Mouse (Mus musculus): ENCODE results near the gene Cox17. TPM values are rescaled to one million over a fixed set of nuclear protein-coding genes. Genes with fewer than 3 reads are reported as not detected.

Cox17 gene
- total and polyA plus RNA-seq, 2 experiments from 2014 or later = 15.0 to 65.3 TPM

DNA sequence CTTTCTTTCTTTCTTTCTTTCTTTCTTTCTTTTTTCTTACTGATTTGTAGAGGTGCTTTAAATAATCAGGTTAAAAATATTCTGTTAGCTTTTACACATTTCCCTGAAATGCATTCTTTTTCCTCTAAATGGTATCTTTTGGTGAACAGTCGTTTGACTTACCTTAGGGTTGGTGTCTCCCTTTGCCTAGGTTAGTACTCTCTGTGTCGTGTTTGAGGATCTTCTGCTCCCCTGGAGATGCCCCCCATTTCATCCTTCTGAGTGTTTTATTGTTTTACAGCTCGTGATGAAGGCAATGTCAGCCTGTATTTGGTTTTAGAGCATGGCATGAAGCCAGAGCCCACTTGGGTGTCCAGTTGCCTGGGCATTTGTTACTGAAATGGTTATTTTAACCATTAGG, 32.7 kb downstream of the Cox17 start:
- Histone ChIP-seq H3K27ac (ENCODE audit: low read depth, low read length) (no peak overlapping the region), H3K36me3 (ENCODE audit: insufficient read depth, low read length) (no peaks in the 10 kb centered on the region), H3K27me3 (ENCODE audit: insufficient read depth, low read length) (no peaks in the 10 kb centered on the region), H3K4me3 (ENCODE audit: low read depth, low read length) (no peak overlapping the region), H3K4me2 (ENCODE audit: low read depth, low read length, poor library complexity, severe bottlenecking) (no peak overlapping the region), H3K9me3 (ENCODE audit: low read length) (no peaks in the 10 kb centered on the region), H3K4me1 (ENCODE audit: insufficient read depth, low read length) (no peaks in the 10 kb centered on the region), H3K9ac (replicated peaks; ENCODE audit: low read length, poor library complexity, severe bottlenecking) (no peak overlapping the region)
- WGBS = 48% methylated on average over 3 of the region's 3 CpGs
- TF ChIP-seq CTCF (IDR thresholded peaks at IDR 0.05) = no peak
- DNase-seq (ENCODE audit: low spot score) (no peak), ATAC-seq (ENCODE audit: low FRiP score) (no peak)

DNA sequence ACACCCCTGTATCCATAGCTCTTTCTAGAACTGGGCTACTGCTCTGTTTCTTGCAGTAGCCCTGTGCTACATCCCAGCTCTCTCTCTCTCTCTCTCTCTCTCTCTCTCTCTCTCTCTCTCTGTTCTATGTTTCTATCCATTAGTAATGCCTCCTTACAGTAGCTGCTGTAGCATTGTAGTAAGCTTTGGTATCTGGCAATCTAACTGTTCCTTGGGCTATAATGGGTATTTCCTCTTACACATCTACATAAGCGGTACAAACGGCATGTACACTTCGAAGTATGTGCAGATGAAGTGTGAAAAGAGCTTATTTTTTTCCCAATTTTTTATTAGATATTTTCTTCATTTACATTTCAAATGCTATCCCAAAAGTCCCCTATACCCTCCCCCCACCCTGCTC, 33.1 kb downstream of the Cox17 start:
- no peak overlapping the region for H3K4me3 ChIP-seq (ENCODE audit: low read depth, low read length)
- no peak overlapping the region for H3K9ac ChIP-seq (replicated peaks; ENCODE audit: low read length, poor library complexity, severe bottlenecking)
- no peaks in the 10 kb centered on the region for H3K9me3 ChIP-seq (ENCODE audit: low read length)
- H3K36me3 ChIP-seq (ENCODE audit: insufficient read depth, low read length) = no peaks in the 10 kb centered on the region
- WGBS = 87% methylated on average over 3 of the region's 3 CpGs
- H3K27me3 ChIP-seq (ENCODE audit: insufficient read depth, low read length) = no peaks in the 10 kb centered on the region
- TF ChIP-seq CTCF (IDR thresholded peaks at IDR 0.05) = no peak
- ATAC-seq (ENCODE audit: low FRiP score) = no peak
- no peak overlapping the region for H3K27ac ChIP-seq (ENCODE audit: low read depth, low read length)
- H3K4me1 ChIP-seq (ENCODE audit: insufficient read depth, low read length) = no peaks in the 10 kb centered on the region
- H3K4me2 ChIP-seq (ENCODE audit: low read depth, low read length, poor library complexity, severe bottlenecking) = no peak overlapping the region
- no peak for DNase-seq (ENCODE audit: low spot score)

DNA sequence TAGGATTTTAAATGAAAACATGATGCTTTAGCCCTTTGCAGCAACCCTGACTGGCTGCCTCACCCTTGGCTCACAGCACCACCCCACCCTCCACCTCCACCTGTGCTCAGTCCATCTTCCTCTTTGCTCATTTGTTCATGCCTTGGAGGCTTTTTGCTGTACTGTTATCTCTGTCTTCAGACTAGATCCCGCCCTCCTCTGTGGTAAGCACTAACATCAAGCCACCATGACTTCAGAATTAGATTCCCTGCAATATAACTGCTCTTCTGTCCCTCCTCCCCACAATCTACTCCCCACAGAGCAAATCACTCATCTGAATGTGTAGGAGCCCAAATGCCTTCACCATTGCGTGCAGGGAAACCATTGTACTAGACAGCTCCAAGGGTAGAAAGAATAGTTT, 36.9 kb downstream of the Cox17 start:
- no peaks in the 10 kb centered on the region for H3K27me3 ChIP-seq (ENCODE audit: insufficient read depth, low read length)
- no peaks in the 10 kb centered on the region for H3K4me1 ChIP-seq (ENCODE audit: insufficient read depth, low read length)
- H3K9ac ChIP-seq (replicated peaks; ENCODE audit: low read length, poor library complexity, severe bottlenecking) = no peak overlapping the region
- TF ChIP-seq CTCF (IDR thresholded peaks at IDR 0.05) = no peak
- H3K9me3 ChIP-seq (ENCODE audit: low read length) = no peaks in the 10 kb centered on the region
- H3K4me2 ChIP-seq (ENCODE audit: low read depth, low read length, poor library complexity, severe bottlenecking) = no peak overlapping the region
- ATAC-seq (ENCODE audit: low FRiP score) = no peak
- no peak overlapping the region for H3K4me3 ChIP-seq (ENCODE audit: low read depth, low read length)
- H3K36me3 ChIP-seq (ENCODE audit: insufficient read depth, low read length) = no peaks in the 10 kb centered on the region
- no peak for DNase-seq (ENCODE audit: low spot score)
- 86% methylated on average over 2 of the region's 2 CpGs for WGBS
- no peak overlapping the region for H3K27ac ChIP-seq (ENCODE audit: low read depth, low read length)

DNA sequence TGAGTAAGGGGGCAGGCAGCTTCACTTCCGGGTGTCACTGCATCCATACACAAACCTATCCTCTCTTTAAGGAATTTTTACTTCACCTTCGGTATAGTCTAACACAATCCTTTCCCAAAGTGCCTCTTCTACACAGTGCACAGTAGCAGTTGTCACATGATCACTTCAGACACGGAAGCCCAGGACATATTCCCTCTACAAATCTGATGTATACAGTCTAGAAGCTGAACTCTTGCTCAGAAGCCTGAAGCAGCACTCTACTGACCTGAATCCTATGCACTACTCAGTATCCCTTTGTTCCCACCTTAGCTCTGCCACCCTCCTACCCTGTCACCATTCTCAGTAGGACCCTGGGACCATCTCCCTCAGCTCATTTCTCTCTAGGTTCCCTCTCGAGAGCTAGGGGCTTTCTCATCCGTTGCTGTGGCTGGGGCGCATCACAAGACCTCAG, 38.4 kb downstream of the Cox17 start:
- no peak for DNase-seq (ENCODE audit: low spot score)
- no peak for ATAC-seq (ENCODE audit: low FRiP score)
- no peak overlapping the region for H3K27ac ChIP-seq (ENCODE audit: low read depth, low read length)
- H3K36me3 ChIP-seq (ENCODE audit: insufficient read depth, low read length) = no peaks in the 10 kb centered on the region
- no peak overlapping the region for H3K4me3 ChIP-seq (ENCODE audit: low read depth, low read length)
- H3K27me3 ChIP-seq (ENCODE audit: insufficient read depth, low read length) = no peaks in the 10 kb centered on the region
- TF ChIP-seq CTCF (IDR thresholded peaks at IDR 0.05) = no peak
- 87% methylated on average over 6 of the region's 6 CpGs for WGBS
- H3K9ac ChIP-seq (replicated peaks; ENCODE audit: low read length, poor library complexity, severe bottlenecking) = no peak overlapping the region
- no peaks in the 10 kb centered on the region for H3K9me3 ChIP-seq (ENCODE audit: low read length)
- no peak overlapping the region for H3K4me2 ChIP-seq (ENCODE audit: low read depth, low read length, poor library complexity, severe bottlenecking)
- H3K4me1 ChIP-seq (ENCODE audit: insufficient read depth, low read length) = no peaks in the 10 kb centered on the region

DNA sequence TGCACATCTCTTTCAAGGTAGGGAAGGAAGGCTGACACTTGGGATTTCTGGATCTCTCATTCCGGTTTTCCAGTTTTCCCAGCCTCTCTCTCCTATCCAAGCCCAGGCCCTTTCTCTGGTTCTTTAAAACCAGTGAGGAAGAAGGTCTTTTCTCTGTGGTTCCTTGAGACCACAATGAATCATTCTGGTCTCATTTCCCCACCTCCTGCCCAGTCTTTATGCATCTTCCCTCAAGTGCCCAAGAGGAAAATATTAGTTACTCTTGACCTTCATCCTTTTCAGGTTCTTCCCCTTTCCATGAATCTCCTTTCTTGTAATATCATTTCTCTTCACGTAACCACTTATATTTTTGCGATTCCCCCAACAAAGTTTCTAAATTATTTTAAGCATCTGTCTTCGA, 38.9 kb downstream of the Cox17 start:
- DNase-seq (ENCODE audit: low spot score) = no peak
- 98% methylated on average over 4 of the region's 4 CpGs for WGBS
- H3K4me2 ChIP-seq (ENCODE audit: low read depth, low read length, poor library complexity, severe bottlenecking) = no peak overlapping the region
- no peaks in the 10 kb centered on the region for H3K9me3 ChIP-seq (ENCODE audit: low read length)
- TF ChIP-seq CTCF (IDR thresholded peaks at IDR 0.05) = no peak
- H3K9ac ChIP-seq (replicated peaks; ENCODE audit: low read length, poor library complexity, severe bottlenecking) = no peak overlapping the region
- ATAC-seq (ENCODE audit: low FRiP score) = no peak
- no peaks in the 10 kb centered on the region for H3K27me3 ChIP-seq (ENCODE audit: insufficient read depth, low read length)
- no peak overlapping the region for H3K27ac ChIP-seq (ENCODE audit: low read depth, low read length)
- H3K4me1 ChIP-seq (ENCODE audit: insufficient read depth, low read length) = no peaks in the 10 kb centered on the region
- no peak overlapping the region for H3K4me3 ChIP-seq (ENCODE audit: low read depth, low read length)
- H3K36me3 ChIP-seq (ENCODE audit: insufficient read depth, low read length) = no peaks in the 10 kb centered on the region

DNA sequence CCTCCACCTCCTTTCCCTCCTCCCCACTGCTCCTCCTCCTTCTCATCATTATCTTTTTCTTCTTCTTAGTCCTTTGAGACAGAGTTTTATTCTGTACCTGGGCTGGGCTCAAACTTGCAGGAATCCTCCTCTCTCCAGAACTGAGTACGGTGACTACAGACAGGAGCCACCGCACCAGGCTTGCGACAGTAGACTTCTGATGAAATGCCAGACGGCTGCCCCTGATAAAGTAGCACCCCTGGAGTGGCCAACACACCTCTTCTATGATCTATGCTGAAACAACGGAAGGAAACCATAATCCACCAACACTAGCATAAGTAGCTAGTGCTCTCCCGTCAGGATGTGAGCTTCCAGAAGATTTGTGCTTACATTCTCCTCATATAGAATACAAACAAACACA, 40.6 kb downstream of the Cox17 start:
- H3K27ac ChIP-seq (ENCODE audit: low read depth, low read length) = no peak overlapping the region
- no peak for TF ChIP-seq CTCF (IDR thresholded peaks at IDR 0.05)
- no peaks in the 10 kb centered on the region for H3K36me3 ChIP-seq (ENCODE audit: insufficient read depth, low read length)
- H3K9me3 ChIP-seq (ENCODE audit: low read length) = no peaks in the 10 kb centered on the region
- no peak overlapping the region for H3K9ac ChIP-seq (replicated peaks; ENCODE audit: low read length, poor library complexity, severe bottlenecking)
- no peaks in the 10 kb centered on the region for H3K4me1 ChIP-seq (ENCODE audit: insufficient read depth, low read length)
- H3K27me3 ChIP-seq (ENCODE audit: insufficient read depth, low read length) = no peaks in the 10 kb centered on the region
- ATAC-seq (ENCODE audit: low FRiP score) (no peak), DNase-seq (ENCODE audit: low spot score) (no peak)
- WGBS = 86% methylated on average over 6 of the region's 6 CpGs
- H3K4me3 ChIP-seq (ENCODE audit: low read depth, low read length) = no peak overlapping the region
- H3K4me2 ChIP-seq (ENCODE audit: low read depth, low read length, poor library complexity, severe bottlenecking) = no peak overlapping the region
